Mouse (Mus musculus) ES-E14 (cell line): ENCODE measurements around the gene Asap2.
"Not testable (repeated sequence)": the region's sequence is repeated elsewhere in the genome, so short reads cannot be mapped to it uniquely, and the experiment has no call there.

Experiments used
- CHD2 ChIP-seq: IDR thresholded peaks from 2 replicates; pipeline ENCODE4 v1.6.1; 2014; ENCODE audit warnings: mild to moderate bottlenecking, low read depth, low read length, inconsistent platforms
- HCFC1 ChIP-seq: IDR thresholded peaks from 2 replicates; pipeline ENCODE4 v1.6.1; 2012; ENCODE audit warnings: low read length, inconsistent platforms, borderline replicate concordance; ENCODE audit not compliant: insufficient read depth
- ZC3H11A ChIP-seq: IDR thresholded peaks from 2 replicates; pipeline ENCODE4 v1.6.1; 2012; ENCODE audit warnings: low read depth, mild to moderate bottlenecking, inconsistent platforms, low read length, borderline replicate concordance

- TF ChIP-seq HCFC1, CHD2, ZC3H11A: not testable (repeated sequence)
These were observed 99.9 kb downstream of the Asap2 start for GRCm38 (mm10) chr12:21090168-21090567.
